Mouse (Mus musculus) bone marrow macrophage, adult 2 months (primary cell): Measurements from ENCODE around the gene Faf2.

Source experiments
- CTCF ChIP-seq: IDR thresholded peaks from 2 replicates; pipeline ENCODE4 v1.5.1; 2012; ENCODE audit warnings: low read depth, mild to moderate bottlenecking, low read length, moderate library complexity
- POLR2A ChIP-seq: IDR thresholded peaks from 2 replicates; pipeline ENCODE4 v1.6.1; 2012; ENCODE audit warnings: mild to moderate bottlenecking, low read depth, low read length, borderline replicate concordance

DNA sequence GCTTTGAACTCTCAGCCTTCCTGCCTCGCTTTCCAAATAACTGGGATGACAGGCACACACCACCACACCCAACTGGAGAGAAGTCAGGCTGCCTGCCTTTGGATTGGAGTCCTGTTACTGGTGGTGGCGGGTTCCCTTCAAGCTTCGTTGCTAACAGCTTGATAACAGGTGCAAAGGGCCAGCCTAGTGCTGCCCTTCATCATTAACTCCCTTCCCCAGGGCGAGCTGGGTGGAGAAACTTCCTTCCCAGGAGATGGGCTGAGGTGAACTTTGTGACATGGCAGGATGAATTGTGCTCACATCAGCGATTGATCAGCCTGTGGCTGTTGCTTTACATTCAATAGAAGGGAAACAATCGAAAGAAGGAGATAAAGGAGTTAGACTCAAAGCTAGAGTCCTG lies 83.3 kb downstream of the Faf2 start:
- no peak for TF ChIP-seq POLR2A
- no peak for TF ChIP-seq CTCF
